Mouse (Mus musculus): ENCODE data around the gene Slc38a4.

Slc38a4 gene

GRCm38 (mm10) chr15:97050436-97050835 lies 5.3 kb downstream of the Slc38a4 start:
- DNase-seq, result no peak

DNA sequence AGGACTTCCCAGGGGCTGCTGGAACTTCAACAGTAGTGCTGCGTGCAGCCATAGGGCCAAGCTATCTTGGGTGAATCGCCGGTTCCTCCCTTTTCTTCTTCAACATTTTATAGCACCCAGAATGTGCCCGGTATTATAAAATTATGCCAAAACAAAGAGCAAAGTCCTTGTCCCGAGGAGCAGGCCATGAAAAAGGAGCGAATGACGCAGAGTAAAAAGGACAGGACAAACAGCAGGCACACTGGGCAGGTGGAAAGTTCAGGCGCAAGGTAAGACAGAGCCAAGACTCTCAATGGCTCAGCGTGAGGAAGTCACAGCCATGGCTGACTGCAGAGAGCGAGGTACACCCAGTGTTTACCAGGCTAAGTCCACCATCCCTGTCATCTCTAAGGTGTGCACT lies 5.7 kb downstream of the Slc38a4 start:
- no peak for DNase-seq

- no peak for DNase-seq
Measured at GRCm38 (mm10) chr15:97049281-97049841, 6.4 kb downstream of the Slc38a4 start.

DNA sequence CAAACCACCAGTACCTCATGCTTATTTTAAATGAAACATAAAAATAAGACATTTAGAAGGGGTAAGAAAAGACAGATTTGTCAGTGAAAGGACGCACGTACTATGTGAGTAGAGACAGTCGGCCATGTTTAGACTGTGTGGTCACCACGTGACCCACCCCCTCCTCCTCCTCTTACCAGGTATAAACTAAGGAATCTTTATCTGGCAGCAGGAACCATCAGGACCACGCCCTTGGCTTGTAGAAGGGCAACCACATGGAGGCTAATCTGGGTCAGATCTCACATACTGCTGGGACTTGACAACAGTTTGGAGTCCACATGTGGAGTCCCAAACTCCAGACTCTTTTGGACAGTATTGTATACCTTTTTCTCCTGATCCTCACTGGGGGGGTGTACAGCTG lies 7.5 kb downstream of the Slc38a4 start:
- DNase-seq, result no peak

GRCm38 (mm10) chr15:97043921-97044320 lies 11.8 kb downstream of the Slc38a4 start:
- DNase-seq, result no peak

GRCm38 (mm10) chr15:97042001-97042491 lies 13.7 kb downstream of the Slc38a4 start:
- no peak for DNase-seq

DNA sequence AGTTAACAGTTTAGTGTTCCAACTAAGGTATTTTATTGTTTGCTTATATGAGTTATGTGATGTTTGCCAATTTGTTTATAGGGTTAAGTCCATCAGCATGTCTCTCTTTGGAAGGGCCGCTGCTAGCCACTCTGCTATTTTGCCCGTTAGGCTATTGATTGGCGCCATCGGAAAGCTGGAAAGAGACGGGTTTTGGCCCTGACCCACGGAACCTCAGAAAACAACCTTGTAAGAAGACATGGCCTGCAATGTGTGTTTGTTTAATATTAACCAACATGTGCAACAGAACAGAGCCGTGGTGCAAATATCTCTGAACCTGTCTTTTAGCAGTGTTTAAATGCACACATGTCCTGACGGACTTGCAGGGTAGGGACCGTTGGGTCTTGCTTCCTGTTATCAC lies 14.6 kb downstream of the Slc38a4 start:
- DNase-seq, result no peak

GRCm38 (mm10) chr15:97037710-97038109 lies 18.0 kb downstream of the Slc38a4 start:
- DNase-seq, result no peak

DNA sequence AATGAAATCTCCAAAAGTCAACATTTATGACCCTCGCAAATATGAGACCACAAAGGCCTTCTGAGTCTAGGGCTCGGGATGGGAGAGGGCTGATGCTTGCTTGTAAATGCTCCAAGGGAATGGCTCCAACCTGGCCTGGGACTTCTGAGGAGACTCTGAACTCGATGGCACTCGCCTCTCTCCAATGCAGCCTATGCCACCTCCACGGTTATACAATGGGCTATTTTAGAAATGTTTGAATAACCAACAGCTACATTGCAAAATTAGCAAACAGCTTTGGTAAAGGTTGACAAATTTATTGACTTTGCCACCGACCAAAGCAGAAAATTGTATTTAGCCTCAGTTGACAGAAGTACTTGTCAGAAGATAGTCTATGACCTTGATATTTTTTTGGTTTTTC lies 19.9 kb downstream of the Slc38a4 start:
- no peak for DNase-seq

DNA sequence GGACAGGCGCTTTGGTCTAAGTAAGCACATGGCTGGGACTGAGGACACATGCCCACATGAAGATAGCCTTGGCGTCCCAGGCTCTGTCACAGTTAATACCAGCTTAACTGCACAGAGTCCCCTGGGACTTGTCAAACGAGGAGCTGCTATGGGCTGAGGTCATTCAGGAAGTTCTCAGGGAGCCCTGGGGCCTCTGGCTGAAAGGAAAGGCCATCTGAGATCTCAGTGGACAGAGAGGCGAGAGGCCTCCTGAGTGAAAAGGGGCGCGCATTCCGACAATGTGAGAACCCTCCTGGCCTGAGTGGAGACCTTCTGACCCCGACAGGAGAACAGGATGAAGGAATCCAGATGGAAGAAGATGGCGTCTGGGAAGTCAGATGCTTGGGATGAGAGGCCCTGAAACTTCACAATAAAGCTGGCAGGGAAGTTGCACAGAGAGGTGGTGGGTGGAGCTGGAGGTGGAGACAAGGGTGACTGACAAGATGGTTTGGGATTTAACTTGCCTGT lies 22.2 kb downstream of the Slc38a4 start:
- DNase-seq, result no peak

- DNase-seq, result no peak
Measured at GRCm38 (mm10) chr15:97031886-97032285, 23.9 kb downstream of the Slc38a4 start.

GRCm38 (mm10) chr15:97030984-97031492 lies 24.7 kb downstream of the Slc38a4 start:
- DNase-seq, result no peak

GRCm38 (mm10) chr15:97030136-97030535 lies 25.6 kb downstream of the Slc38a4 start:
- no peak for DNase-seq

DNA sequence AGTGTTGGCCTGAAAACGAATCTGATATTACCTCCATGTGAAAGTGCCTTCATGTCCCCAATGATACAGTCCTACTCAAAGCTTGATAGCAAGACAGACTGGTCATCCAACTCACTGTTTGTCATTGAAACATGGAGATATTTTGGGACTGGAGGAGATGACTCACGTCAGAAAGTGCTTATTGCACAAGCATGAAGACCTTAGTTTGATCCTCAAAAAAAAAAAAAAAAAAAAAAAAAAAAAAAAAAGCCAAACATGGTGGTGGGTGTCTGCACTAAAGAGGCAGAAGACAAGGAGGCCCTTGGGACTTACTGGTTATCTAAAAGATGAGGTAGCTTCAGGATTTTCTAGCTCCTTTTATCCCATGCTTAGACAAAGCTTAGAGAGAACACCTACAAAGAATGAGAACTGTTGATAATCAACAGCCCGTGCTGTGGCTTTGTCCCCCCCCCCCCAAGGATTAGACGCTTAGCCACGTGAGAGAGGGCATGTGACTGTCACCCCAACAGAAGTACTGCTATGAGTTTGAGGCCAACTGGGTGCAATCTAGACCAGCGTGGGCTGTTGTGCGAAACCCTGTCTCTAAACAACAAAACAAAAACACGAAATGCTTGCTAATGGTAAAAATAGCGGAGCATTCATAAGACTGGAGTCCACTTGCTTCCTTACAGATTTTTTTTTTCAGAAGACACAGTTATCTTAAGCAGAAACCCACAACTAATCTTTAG lies 26.5 kb downstream of the Slc38a4 start:
- DNase-seq, result no peak

GRCm38 (mm10) chr15:97028651-97029050 lies 27.1 kb downstream of the Slc38a4 start:
- DNase-seq, result no peak

GRCm38 (mm10) chr15:97028046-97028634 lies 27.6 kb downstream of the Slc38a4 start:
- no peak for DNase-seq

- DNase-seq, result no peak
Measured at GRCm38 (mm10) chr15:97026670-97027069, 29.1 kb downstream of the Slc38a4 start.

DNA sequence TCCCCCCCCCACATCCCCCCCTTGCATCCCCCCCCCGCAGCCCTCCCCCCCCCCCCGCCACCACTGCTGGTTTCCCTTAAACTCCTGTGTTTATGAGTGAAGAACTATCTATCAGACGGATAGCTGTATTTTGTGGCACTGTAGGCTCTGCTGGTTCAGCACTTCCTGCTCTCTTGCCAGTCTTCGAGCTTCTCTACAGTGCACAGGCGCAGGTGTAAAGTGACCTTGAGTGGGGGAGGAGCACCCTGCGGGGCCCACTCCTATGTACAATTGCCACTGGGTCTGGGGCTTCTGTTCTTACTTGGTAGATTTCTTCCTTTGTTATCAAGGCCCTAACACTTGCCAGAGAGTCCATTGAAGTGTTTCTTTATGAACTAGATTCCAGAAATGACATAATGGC lies 33.0 kb downstream of the Slc38a4 start:
- DNase-seq, result no peak

DNA sequence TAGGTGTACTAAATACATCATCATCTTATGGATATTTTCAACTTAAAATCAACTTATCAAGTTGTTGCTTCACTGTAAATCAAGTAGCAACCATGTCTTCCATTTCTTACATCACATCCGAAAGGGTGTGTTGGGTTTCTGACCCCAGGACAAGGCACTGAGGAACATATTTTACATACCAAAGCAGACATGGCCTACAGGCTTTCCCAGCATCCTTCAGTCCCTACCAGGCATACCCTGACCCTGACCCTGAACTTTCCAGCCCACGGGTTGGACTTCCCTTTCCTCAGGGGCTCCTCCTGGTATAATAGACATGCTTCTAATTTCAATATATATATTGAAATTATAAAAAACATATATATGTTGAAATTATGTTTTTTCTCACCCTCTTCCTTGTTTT lies 33.5 kb downstream of the Slc38a4 start:
- DNase-seq, result no peak

DNA sequence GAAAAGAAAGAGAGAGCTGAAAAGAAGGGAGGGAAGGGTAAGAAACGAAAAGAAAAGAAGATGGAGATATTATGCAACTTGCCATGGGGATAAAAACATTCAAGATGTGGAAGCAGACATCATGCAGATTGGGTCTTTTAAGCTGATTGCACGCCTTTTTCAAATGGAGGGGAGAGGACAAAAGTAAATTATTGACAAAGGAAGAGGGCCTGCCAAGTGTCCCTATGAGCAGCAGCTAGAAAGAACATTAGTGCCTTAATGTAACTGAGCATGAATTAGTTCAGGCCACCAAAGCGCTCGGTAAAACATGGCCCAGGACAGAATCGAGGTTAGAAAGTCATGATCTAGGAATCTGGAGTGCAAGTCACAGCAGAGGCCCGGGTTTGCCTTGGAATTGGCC lies 35.5 kb downstream of the Slc38a4 start:
- no peak for DNase-seq

DNA sequence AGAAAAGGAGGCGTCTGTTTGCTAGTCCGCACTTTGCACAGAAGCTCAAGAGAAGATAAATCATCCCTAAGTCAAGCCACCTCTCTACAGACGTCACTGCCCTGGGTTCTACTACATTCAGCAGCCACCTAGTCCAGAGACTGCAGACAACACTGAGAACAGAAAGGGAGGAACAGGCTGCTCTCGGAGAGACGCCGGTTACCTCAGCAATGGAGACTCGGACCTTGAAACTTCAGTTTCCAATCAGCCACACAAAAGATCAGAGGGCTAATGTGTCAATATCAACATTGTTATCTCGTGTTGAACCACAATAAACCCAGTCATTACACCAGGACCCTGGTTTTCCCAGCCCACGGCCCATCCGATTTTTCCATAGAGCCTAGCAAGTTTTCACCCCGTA lies 36.4 kb downstream of the Slc38a4 start:
- DNase-seq, result no peak

GRCm38 (mm10) chr15:97017195-97017594 lies 38.6 kb downstream of the Slc38a4 start:
- DNase-seq, result no peak

- no peak for DNase-seq
Measured at GRCm38 (mm10) chr15:97015036-97015596, 40.6 kb downstream of the Slc38a4 start.
